Mouse (Mus musculus): ENCODE data around the gene Pcbp4. TPM values are rescaled to one million over a fixed set of nuclear protein-coding genes. Genes with fewer than 3 reads are reported as not detected.
"Not testable (repeated sequence)": the region's sequence is repeated elsewhere in the genome, so short reads cannot be mapped to it uniquely, and the experiment has no call there.

Pcbp4 gene
- polyA plus RNA-seq, 1 experiment from 2014 or later = 7.4 TPM

GRCm38 (mm10) chr9:106483136-106483535, 30.0 kb downstream of the Pcbp4 start:
- no peaks in the 10 kb centered on the region for H3K9me3 ChIP-seq (replicated peaks)
- no peak overlapping the region for H3K4me3 ChIP-seq (replicated peaks)
- WGBS (ENCODE audit: insufficient replicate concordance) = 81% methylated on average over 10 of the region's 10 CpGs
- H3K36me3 ChIP-seq (replicated peaks) = peaks cover 51% of the 10 kb centered on the region
- ATAC-seq (ENCODE audit: insufficient read depth) = no peak
- H3K4me1 ChIP-seq (replicated peaks) = peaks cover 2% of the 10 kb centered on the region
- H3K27ac ChIP-seq (replicated peaks) = no peak overlapping the region
- H3K4me2 ChIP-seq = no peak overlapping the region
- H3K9ac ChIP-seq = no peak overlapping the region
- H3K27me3 ChIP-seq = no peaks in the 10 kb centered on the region

DNA sequence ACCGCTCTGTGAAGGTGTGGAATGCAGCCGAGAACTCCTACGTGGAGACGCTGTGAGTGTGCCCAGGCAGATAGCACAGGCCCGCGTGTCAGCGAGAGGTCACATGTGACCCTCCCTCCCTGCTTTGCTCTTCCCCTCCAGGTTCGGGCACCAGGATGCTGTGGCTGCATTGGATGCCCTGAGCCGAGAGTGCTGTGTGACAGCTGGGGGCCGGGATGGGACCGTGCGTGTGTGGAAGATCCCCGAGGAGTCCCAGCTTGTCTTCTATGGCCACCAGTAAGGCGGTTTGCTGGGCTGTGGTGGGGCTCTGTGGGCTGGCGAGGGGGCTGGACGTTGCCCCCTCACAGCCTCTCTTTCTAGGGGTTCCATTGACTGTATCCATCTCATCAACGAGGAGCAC, 30.5 kb downstream of the Pcbp4 start:
- H3K4me2 ChIP-seq = no peak overlapping the region
- H3K4me3 ChIP-seq (replicated peaks) = no peak overlapping the region
- no peak for ATAC-seq (ENCODE audit: insufficient read depth)
- WGBS (ENCODE audit: insufficient replicate concordance) = 79% methylated on average over 17 of the region's 17 CpGs
- no peaks in the 10 kb centered on the region for H3K27me3 ChIP-seq
- H3K36me3 ChIP-seq (replicated peaks) = peaks cover 51% of the 10 kb centered on the region
- H3K9ac ChIP-seq = no peak overlapping the region
- H3K9me3 ChIP-seq (replicated peaks) = no peaks in the 10 kb centered on the region
- H3K27ac ChIP-seq (replicated peaks) = no peak overlapping the region
- H3K4me1 ChIP-seq (replicated peaks) = no peaks in the 10 kb centered on the region

DNA sequence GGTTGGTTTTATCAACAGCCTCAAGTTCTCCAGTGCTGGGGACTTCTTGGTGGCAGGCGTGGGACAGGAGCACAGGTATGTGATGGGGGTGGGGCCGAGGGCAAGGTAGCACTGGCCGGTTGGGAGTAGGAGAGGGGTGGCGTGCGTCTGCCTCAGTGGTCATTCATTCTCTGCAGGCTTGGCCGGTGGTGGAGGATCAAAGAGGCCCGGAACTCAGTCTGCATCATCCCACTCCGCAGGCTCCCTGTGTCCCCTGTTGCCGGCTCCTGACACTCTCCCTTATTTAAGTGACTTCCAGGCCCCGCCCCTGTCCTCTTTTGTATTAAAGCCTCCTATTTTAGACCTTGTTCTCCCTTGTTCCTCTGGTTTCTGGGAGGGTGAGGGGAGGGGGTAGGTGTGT, 32.0 kb downstream of the Pcbp4 start:
- H3K4me1 ChIP-seq (replicated peaks) = no peaks in the 10 kb centered on the region
- no peak overlapping the region for H3K27ac ChIP-seq (replicated peaks)
- no peaks in the 10 kb centered on the region for H3K27me3 ChIP-seq
- H3K4me2 ChIP-seq = no peak overlapping the region
- no peak overlapping the region for H3K9ac ChIP-seq
- H3K36me3 ChIP-seq (replicated peaks) = peaks cover 51% of the 10 kb centered on the region
- WGBS (ENCODE audit: insufficient replicate concordance) = 80% methylated on average over 10 of the region's 10 CpGs
- H3K9me3 ChIP-seq (replicated peaks) = no peaks in the 10 kb centered on the region
- ATAC-seq (ENCODE audit: insufficient read depth) = no peak
- H3K4me3 ChIP-seq (replicated peaks) = no peak overlapping the region

GRCm38 (mm10) chr9:106487602-106488001, 34.5 kb downstream of the Pcbp4 start:
- not testable (repeated sequence) for H3K9me3 ChIP-seq (replicated peaks); H3K27ac ChIP-seq (replicated peaks); ATAC-seq (ENCODE audit: insufficient read depth); H3K4me2 ChIP-seq; H3K4me1 ChIP-seq (replicated peaks); H3K9ac ChIP-seq; H3K27me3 ChIP-seq; H3K4me3 ChIP-seq (replicated peaks)
- peaks cover 30% of the 10 kb centered on the region for H3K36me3 ChIP-seq (replicated peaks)
- 60% methylated on average over 6 of the region's 6 CpGs for WGBS (ENCODE audit: insufficient replicate concordance)

- Histone ChIP-seq H3K36me3 (replicated peaks) (no peaks in the 10 kb centered on the region), H3K4me2 (no peak within 1 kb of the TSS), H3K27ac (replicated peaks) (no peak within 1 kb of the TSS), H3K9me3 (replicated peaks) (no peaks in the 10 kb centered on the region), H3K9ac (no peak within 1 kb of the TSS), H3K4me1 (replicated peaks) (no peaks in the 10 kb centered on the region), H3K4me3 (replicated peaks) (no peak within 1 kb of the TSS), H3K27me3 (no peaks in the 10 kb centered on the region)
- WGBS (ENCODE audit: insufficient replicate concordance) = 81% methylated on average over 6 of the region's 6 CpGs
- no peak for ATAC-seq (ENCODE audit: insufficient read depth)
Observed at GRCm38 (mm10) chr9:106499667-106500066, 46.6 kb downstream of the Pcbp4 start, which contains the start of gene Iqcf1. TSS of gene Iqcf1 (plus strand) at chr9:106499967.

DNA sequence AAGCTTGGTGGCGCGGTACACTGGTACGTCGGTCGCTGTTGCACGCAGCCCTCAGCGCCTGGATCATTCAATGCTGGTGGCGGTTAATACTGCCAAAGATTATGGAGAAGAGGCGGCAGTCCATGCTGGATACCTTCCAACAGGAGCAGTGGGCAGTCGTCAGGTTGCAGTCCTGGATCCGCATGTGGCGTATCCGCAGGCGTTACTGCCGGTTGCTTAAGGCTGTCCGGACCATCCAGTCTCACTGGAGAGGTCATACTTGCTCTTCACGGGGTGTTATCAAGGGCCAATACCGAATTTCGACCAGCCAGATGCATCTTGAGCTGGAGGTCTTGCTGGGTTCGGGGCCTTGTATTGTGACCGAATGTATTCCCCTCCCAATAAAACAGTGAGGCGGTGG, 48.8 kb downstream of the Pcbp4 start:
- Histone ChIP-seq H3K4me3 (replicated peaks) (no peak overlapping the region), H3K9me3 (replicated peaks) (no peaks in the 10 kb centered on the region), H3K4me1 (replicated peaks) (no peaks in the 10 kb centered on the region), H3K27ac (replicated peaks) (no peak overlapping the region), H3K36me3 (replicated peaks) (no peaks in the 10 kb centered on the region), H3K4me2 (no peak overlapping the region), H3K27me3 (no peaks in the 10 kb centered on the region), H3K9ac (no peak overlapping the region)
- 75% methylated on average over 22 of the region's 22 CpGs for WGBS (ENCODE audit: insufficient replicate concordance)
- ATAC-seq (ENCODE audit: insufficient read depth) = no peak

DNA sequence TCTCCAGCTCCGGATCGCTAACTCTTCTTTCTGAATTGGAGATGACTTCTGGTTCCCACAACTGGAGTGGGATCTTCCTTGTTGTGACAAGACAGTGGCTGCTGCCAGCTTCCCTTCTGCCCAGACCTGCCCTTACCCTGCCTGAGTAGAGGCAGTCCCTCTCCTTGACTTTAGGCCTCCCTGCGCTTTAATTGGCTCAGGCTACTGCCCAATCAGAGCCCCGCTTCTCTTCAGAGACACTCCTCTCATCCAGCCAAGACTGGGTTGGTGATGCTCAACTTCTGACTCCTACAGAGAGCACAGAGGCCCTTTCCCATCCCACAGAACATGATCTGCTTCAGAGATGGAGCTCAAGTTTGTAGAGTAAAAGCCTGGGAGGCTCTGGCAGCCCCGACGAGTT, 51.2 kb downstream of the Pcbp4 start:
- H3K4me1 ChIP-seq (replicated peaks) = no peaks in the 10 kb centered on the region

DNA sequence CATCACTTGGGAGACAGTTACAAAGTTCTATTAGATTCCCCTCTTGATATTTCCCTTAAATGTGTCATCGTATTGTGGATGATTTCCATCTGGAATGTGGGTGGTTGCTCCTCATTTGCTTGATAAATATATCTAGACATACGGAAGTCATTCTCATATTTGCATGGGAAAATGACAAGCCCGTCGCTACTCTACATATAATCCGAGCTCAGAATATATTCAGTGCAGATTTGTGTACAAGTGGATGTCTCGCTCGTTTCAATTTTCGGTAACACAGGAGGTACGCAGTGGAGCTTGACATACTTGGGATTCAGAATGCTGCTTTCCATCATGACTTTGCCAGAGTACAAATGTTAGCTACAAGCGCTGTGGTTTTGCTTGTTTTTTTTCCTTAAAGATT, 56.3 kb downstream of the Pcbp4 start:
- no peak overlapping the region for H3K9ac ChIP-seq
- WGBS (ENCODE audit: insufficient replicate concordance) = 70% methylated on average over 10 of the region's 10 CpGs
- H3K27ac ChIP-seq (replicated peaks) = no peak overlapping the region
- no peak overlapping the region for H3K4me3 ChIP-seq (replicated peaks)
- no peaks in the 10 kb centered on the region for H3K4me1 ChIP-seq (replicated peaks)
- H3K9me3 ChIP-seq (replicated peaks) = no peaks in the 10 kb centered on the region
- no peak overlapping the region for H3K4me2 ChIP-seq
- H3K36me3 ChIP-seq (replicated peaks) = no peaks in the 10 kb centered on the region
- H3K27me3 ChIP-seq = no peaks in the 10 kb centered on the region
- no peak for ATAC-seq (ENCODE audit: insufficient read depth)

More for the DNA sequence above, 51.2 kb downstream of the Pcbp4 start:
- no peaks in the 10 kb centered on the region for H3K9me3 ChIP-seq (replicated peaks)
- no peaks in the 10 kb centered on the region for H3K36me3 ChIP-seq (replicated peaks)
- WGBS (ENCODE audit: insufficient replicate concordance) = 66% methylated on average over 6 of the region's 6 CpGs
- H3K9ac ChIP-seq = no peak overlapping the region
- no peaks in the 10 kb centered on the region for H3K27me3 ChIP-seq
- ATAC-seq (ENCODE audit: insufficient read depth) = no peak
- H3K4me2 ChIP-seq = no peak overlapping the region
- H3K27ac ChIP-seq (replicated peaks) = no peak overlapping the region
- no peak overlapping the region for H3K4me3 ChIP-seq (replicated peaks)

DNA sequence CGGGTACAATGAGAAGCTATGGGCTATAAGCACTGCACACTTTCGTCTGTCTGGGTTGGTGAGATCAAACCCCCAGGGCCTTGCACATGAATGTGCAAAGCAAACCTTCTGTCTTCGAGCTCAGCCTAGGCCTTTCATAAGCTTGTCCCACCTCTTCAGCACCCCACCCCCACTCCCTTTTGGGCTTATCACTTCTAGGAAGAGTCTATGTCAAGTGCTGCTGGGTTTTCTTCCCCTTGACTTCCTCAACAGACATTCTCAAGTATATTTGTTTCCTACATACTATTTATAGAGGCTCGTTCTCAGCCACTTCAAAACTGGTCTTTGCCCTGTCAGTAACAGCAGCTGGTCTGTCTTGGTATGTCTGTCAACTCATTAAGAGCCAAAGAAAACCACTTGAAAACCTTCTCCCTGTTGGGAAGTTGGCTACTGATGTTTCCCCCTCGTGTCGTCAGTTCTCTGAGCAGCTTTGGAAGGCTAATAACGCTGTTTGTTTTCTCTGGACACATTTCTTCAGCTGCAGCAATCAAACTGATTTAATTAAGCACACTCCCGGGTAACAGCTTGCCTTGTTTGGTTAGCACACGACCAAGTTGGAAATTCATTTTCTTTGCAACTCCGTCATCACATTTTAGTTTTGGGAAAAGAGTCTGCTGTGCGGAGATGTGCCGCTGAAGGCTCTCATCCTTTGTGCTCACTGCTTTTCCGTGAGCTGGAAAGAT, 59.8 kb downstream of the Pcbp4 start:
- H3K27me3 ChIP-seq = no peaks in the 10 kb centered on the region
- no peak overlapping the region for H3K9ac ChIP-seq
- no peaks in the 10 kb centered on the region for H3K9me3 ChIP-seq (replicated peaks)
- H3K4me2 ChIP-seq = no peak overlapping the region
- 40% methylated on average over 13 of the region's 13 CpGs for WGBS (ENCODE audit: insufficient replicate concordance)
- H3K36me3 ChIP-seq (replicated peaks) = no peaks in the 10 kb centered on the region
- H3K27ac ChIP-seq (replicated peaks) = no peak overlapping the region
- no peak overlapping the region for H3K4me3 ChIP-seq (replicated peaks)
- no peaks in the 10 kb centered on the region for H3K4me1 ChIP-seq (replicated peaks)
- ATAC-seq (ENCODE audit: insufficient read depth) = no peak

- whole genome bisulfite sequencing (ENCODE audit: insufficient replicate concordance) = 66% methylated on average over 6 of the region's 6 CpGs
- no peak for ATAC-seq (ENCODE audit: insufficient read depth)
Observed at GRCm38 (mm10) chr9:106513566-106513965, 60.5 kb downstream of the Pcbp4 start.

More at GRCm38 (mm10) chr9:106513566-106513965, 60.5 kb downstream of the Pcbp4 start:
- Histone ChIP-seq H3K4me2 (no peak overlapping the region), H3K27me3 (no peaks in the 10 kb centered on the region), H3K9ac (no peak overlapping the region), H3K4me1 (replicated peaks) (no peaks in the 10 kb centered on the region), H3K9me3 (replicated peaks) (no peaks in the 10 kb centered on the region), H3K27ac (replicated peaks) (no peak overlapping the region), H3K4me3 (replicated peaks) (no peak overlapping the region), H3K36me3 (replicated peaks) (no peaks in the 10 kb centered on the region)

Measured in liver, embryonic 15.5 days (tissue).